Mouse (Mus musculus): ENCODE measurements around the gene Hps5. TPM values are rescaled to one million over a fixed set of nuclear protein-coding genes. Genes with fewer than 3 reads are reported as not detected.

Gene Hps5
- total RNA-seq (2014; rRNA removed; ENCODE audit: low replicate concordance), result 7.9 and 23.9 TPM in 2 replicates
- polyA plus RNA-seq (2015; fragmentation: Nextera tagmentation; extraction: Ambion mirVana), result 5.6 and 6.3 TPM in 2 replicates

DNA sequence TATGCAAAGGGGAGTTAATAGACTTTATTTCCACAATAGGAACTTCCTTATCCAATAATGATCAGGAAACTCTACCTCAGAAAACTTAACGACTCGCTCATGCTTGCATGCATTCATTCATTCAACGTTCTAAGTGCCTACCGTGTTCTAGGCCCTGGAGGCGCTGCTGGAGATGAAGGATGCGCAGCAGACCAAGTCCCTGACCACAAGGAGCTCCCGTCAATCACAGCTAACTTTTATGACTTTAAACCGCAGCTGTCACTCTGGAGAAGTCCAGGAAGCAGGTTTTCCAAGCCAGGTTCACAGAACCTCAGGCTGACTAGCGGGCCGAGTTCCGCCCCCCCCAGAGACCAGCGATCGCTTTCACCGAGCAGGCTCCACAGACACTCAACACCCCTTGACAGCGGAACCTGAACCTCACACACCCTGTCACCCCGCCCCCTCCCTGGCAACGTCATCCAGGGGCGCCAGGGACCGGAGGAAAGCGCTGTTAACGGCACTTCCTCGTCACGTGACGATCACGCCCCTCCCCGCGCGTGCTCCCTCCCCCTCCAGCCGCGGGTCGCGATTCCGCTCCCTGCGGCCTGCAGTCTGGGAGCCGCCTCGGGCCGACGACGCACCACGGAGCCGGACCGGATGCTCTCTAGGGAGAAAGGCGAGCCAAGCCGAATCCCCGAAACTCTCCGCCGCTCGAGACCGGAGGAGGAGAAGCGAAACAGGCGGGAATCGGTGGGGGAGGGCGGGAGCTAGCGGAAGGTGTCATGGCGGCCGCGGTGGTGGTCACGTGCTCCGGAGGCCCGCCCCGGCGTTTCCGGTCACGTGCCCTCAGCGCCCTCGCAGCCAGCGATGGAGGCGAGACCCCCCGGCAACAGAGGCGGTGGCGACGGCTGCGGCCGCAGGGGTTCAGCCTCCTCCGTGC is at the start of gene Hps5, which contains the start of gene Gtf2h1:
Gene Hps5 (minus strand): TSS at position 778 of the 919 bp plus-strand sequence.
Gene Gtf2h1 (plus strand): TSS at position 817 of the 919 bp plus-strand sequence.
- Histone ChIP-seq H3K9me3 (replicated peaks; ENCODE audit: control insufficient read depth, low read length) (no peaks in the 10 kb centered on the region), H3K9ac (replicated peaks; ENCODE audit: low read depth, low read length) (peak within 1 kb of the TSS; percentile 84), H3K4me2 (ENCODE audit: low read depth, low read length) (peak within 1 kb of the TSS; percentile 80), H3K4me1 (ENCODE audit: control insufficient read depth, insufficient read depth) (peaks cover 18% of the 10 kb centered on the region), H3K27me3 (ENCODE audit: control insufficient read depth, insufficient read depth, low read length) (no peaks in the 10 kb centered on the region), H3K27ac (ENCODE audit: low read depth) (peak within 1 kb of the TSS; percentile 92), H3K36me3 (replicated peaks; ENCODE audit: control insufficient read depth, insufficient read depth, low read length) (peaks cover 11% of the 10 kb centered on the region; the same call in 1 of the 2 replicates), H3K4me3 (ENCODE audit: low read depth, low read length) (peak within 1 kb of the TSS; percentile 81)
- under 1% methylated on average over 61 of the region's 75 CpGs for WGBS
- DNase-seq (ENCODE audit: low spot score) (peak; percentile 93), ATAC-seq (ENCODE audit: insufficient read depth, low read depth) (peak; percentile 98)
- no peak for TF ChIP-seq CTCF (IDR thresholded peaks at IDR 0.05; ENCODE audit: low read depth)
- TF ChIP-seq EP300 (IDR thresholded peaks at IDR 0.05; ENCODE audit: low read depth), result peak; percentile 92

DNA sequence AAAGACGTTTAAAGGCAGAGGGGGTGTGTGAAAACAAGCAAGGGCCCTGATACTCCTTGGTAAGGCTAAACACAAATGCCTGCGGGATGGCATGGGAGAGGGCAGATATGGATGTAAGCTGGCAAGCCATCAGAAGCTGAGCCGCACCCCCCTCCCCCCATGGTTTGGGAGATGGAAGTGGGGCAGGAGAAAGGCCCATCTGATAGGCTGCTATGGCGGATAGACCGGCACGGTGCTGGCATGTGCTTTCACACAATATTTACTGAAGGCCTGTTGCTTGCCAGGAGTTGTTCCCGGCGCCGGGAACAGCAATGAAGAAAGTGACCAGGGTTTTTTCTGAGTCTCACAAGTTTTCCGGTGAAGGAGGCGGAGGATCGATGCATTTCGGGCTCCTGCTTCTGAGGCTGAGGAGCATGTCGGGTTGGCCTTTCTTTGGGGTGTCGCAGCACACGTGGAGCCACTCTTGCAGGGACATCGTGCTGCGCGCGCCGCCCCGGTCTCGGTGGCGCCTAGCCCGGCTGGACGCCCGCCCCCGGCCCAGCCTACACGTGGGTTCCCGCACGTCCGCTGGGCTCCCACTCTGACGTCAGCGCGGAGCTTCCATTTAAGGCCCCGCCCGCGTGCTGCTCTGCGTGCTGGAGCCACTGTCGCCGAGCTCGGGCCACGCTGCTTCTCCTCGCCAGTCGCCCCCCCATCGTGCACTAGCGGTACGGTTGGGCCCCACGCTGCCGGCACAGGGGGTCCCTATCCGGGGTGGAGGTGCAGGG is 49.5 kb upstream of the Hps5 start:
- Histone ChIP-seq H3K4me2 (ENCODE audit: low read depth, low read length) (peak overlapping the region; percentile 73), H3K27me3 (ENCODE audit: control insufficient read depth, insufficient read depth, low read length) (no peaks in the 10 kb centered on the region), H3K27ac (ENCODE audit: low read depth) (peak overlapping the region; percentile 94), H3K4me3 (ENCODE audit: low read depth, low read length) (peak overlapping the region; percentile 76), H3K9ac (replicated peaks; ENCODE audit: low read depth, low read length) (peak overlapping the region; percentile 78), H3K9me3 (replicated peaks; ENCODE audit: control insufficient read depth, low read length) (no peaks in the 10 kb centered on the region), H3K4me1 (ENCODE audit: control insufficient read depth, insufficient read depth) (peaks cover 11% of the 10 kb centered on the region), H3K36me3 (replicated peaks; ENCODE audit: control insufficient read depth, insufficient read depth, low read length) (peaks cover 30% of the 10 kb centered on the region)
- under 1% methylated on average over 49 of the region's 51 CpGs for WGBS
- TF ChIP-seq EP300 (IDR thresholded peaks at IDR 0.05; ENCODE audit: low read depth), result peak; percentile 75
- TF ChIP-seq CTCF (IDR thresholded peaks at IDR 0.05; ENCODE audit: low read depth), result no peak
- ATAC-seq (ENCODE audit: insufficient read depth, low read depth), result peak; percentile 91
- DNase-seq (ENCODE audit: low spot score), result peak; percentile 91

DNA sequence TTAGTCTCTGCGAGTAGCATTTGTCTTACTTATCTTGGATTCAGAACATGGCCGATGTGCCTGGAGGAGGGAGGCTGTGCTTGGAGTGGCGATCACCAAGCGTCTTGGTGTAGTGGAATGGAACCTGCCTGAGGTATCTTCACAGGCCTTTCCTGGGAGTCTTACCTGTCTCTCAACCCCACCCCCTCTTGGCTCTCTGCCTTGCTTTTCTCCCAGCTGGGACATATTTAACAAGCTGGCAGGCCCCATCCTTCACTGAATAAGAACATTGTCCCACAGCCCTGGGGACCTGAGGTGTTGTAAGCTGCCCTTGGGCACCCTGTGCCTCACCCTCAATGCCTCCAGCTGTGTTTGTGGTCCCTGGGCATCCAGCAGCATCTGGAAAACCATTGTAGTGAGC is 47.7 kb upstream of the Hps5 start:
- no peak for ATAC-seq (ENCODE audit: insufficient read depth, low read depth)
- no peaks in the 10 kb centered on the region for H3K9me3 ChIP-seq (replicated peaks; ENCODE audit: control insufficient read depth, low read length)
- H3K27ac ChIP-seq (ENCODE audit: low read depth), result no peak overlapping the region
- H3K36me3 ChIP-seq (replicated peaks; ENCODE audit: control insufficient read depth, insufficient read depth, low read length), result peaks cover 12% of the 10 kb centered on the region
- no peak overlapping the region for H3K9ac ChIP-seq (replicated peaks; ENCODE audit: low read depth, low read length)
- no peaks in the 10 kb centered on the region for H3K27me3 ChIP-seq (ENCODE audit: control insufficient read depth, insufficient read depth, low read length)
- TF ChIP-seq EP300 (IDR thresholded peaks at IDR 0.05; ENCODE audit: low read depth), result no peak
- no peak for TF ChIP-seq CTCF (IDR thresholded peaks at IDR 0.05; ENCODE audit: low read depth)
- no peak for DNase-seq (ENCODE audit: low spot score)
- no peak overlapping the region for H3K4me2 ChIP-seq (ENCODE audit: low read depth, low read length)
- H3K4me3 ChIP-seq (ENCODE audit: low read depth, low read length), result no peak overlapping the region
- H3K4me1 ChIP-seq (ENCODE audit: control insufficient read depth, insufficient read depth), result peaks cover 26% of the 10 kb centered on the region
- WGBS, result 86% methylated on average over 4 of the region's 4 CpGs

DNA sequence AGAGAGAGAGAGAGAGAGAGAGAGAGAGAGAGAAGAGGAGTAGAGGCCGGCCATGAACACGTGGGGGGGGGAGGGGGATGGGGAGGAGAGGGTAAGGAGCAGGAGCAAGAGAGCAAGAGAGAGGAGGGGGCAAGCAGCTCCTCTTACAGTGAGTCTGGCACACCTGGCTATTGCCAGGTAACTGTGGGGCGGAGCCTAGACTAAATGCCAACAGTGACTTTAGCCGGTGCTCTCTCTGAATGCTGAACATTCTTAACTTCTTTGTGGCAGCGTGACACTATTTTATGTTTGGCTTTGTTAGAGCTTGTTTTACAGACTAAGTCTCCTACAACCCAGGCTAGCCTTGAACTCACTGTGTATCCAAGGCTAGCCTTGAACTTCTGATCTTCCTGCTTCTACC is 46.4 kb upstream of the Hps5 start:
- no peak overlapping the region for H3K27ac ChIP-seq (ENCODE audit: low read depth)
- no peaks in the 10 kb centered on the region for H3K27me3 ChIP-seq (ENCODE audit: control insufficient read depth, insufficient read depth, low read length)
- 49% methylated on average over 5 of the region's 5 CpGs for WGBS
- H3K4me3 ChIP-seq (ENCODE audit: low read depth, low read length), result no peak overlapping the region
- TF ChIP-seq EP300 (IDR thresholded peaks at IDR 0.05; ENCODE audit: low read depth) (no peak), CTCF (IDR thresholded peaks at IDR 0.05; ENCODE audit: low read depth) (no peak)
- peaks cover 27% of the 10 kb centered on the region for H3K4me1 ChIP-seq (ENCODE audit: control insufficient read depth, insufficient read depth)
- no peak overlapping the region for H3K9ac ChIP-seq (replicated peaks; ENCODE audit: low read depth, low read length)
- H3K9me3 ChIP-seq (replicated peaks; ENCODE audit: control insufficient read depth, low read length), result no peaks in the 10 kb centered on the region
- H3K4me2 ChIP-seq (ENCODE audit: low read depth, low read length), result no peak overlapping the region
- H3K36me3 ChIP-seq (replicated peaks; ENCODE audit: control insufficient read depth, insufficient read depth, low read length), result no peaks in the 10 kb centered on the region
- ATAC-seq (ENCODE audit: insufficient read depth, low read depth), result no peak
- no peak for DNase-seq (ENCODE audit: low spot score)

GRCm38 (mm10) chr7:46840787-46841525 is 45.1 kb upstream of the Hps5 start, which contains the start of gene Ldha:
Gene Ldha, plus strand, starts transcription at chr7:46841475.
- H3K9ac ChIP-seq (replicated peaks; ENCODE audit: low read depth, low read length), result no peak within 1 kb of the TSS
- peaks cover 24% of the 10 kb centered on the region for H3K4me1 ChIP-seq (ENCODE audit: control insufficient read depth, insufficient read depth)
- no peaks in the 10 kb centered on the region for H3K9me3 ChIP-seq (replicated peaks; ENCODE audit: control insufficient read depth, low read length)
- H3K27me3 ChIP-seq (ENCODE audit: control insufficient read depth, insufficient read depth, low read length), result no peaks in the 10 kb centered on the region
- TF ChIP-seq CTCF (IDR thresholded peaks at IDR 0.05; ENCODE audit: low read depth) (no peak), EP300 (IDR thresholded peaks at IDR 0.05; ENCODE audit: low read depth) (no peak)
- H3K36me3 ChIP-seq (replicated peaks; ENCODE audit: control insufficient read depth, insufficient read depth, low read length), result no peaks in the 10 kb centered on the region
- no peak within 1 kb of the TSS for H3K4me2 ChIP-seq (ENCODE audit: low read depth, low read length)
- H3K27ac ChIP-seq (ENCODE audit: low read depth), result no peak within 1 kb of the TSS
- DNase-seq (ENCODE audit: low spot score) (no peak), ATAC-seq (ENCODE audit: insufficient read depth, low read depth) (no peak)
- H3K4me3 ChIP-seq (ENCODE audit: low read depth, low read length), result no peak within 1 kb of the TSS
- 57% methylated on average over 6 of the region's 6 CpGs for WGBS

Measured in heart, postnatal 0 days (tissue).